In genomic region chr11:98313790-98314323, GRCm38 (mm10) we compare ENCODE assay signal across 9 mouse cellular contexts. TPM values are rescaled to one million over a fixed set of nuclear protein-coding genes. Genes with fewer than 3 reads are reported as not detected.
DNase-seq lines count a peak whose midpoint lies in the region; ATAC-seq and TF ChIP-seq lines count a peak whose summit lies in the region.
"Had no signal": no experiment of that assay in that cellular context is flagged by ENCODE, and none has a peak within 500 bp of the region (broad histone marks: within the 10 kb centered on the region; RNA-seq: fewer than 3 reads in every experiment).

No protein-coding gene starts in this region.

- no peak for TF ChIP-seq POLR2A in kidney, adult 2 months (IDR thresholded peaks at IDR 0.05; ENCODE audit: low read depth, low read length)

- no peak overlapping the region for H3K9ac ChIP-seq in kidney, embryonic 16.5 days (replicated peaks; ENCODE audit: low read length)
- H3K9ac ChIP-seq in embryonic facial prominence, embryonic 13.5 days, result no peak overlapping the region
- H3K9ac ChIP-seq in hindbrain, embryonic 12.5 days, result no peak overlapping the region
- 0 out of 2 replicates have a peak overlapping the region, but pooled peaks have one; percentile 22 for H3K9ac ChIP-seq in neural tube, embryonic 13.5 days

- H3K9me3 ChIP-seq in kidney, embryonic 16.5 days (ENCODE audit: low read length), result no peaks in the 10 kb centered on the region
- no peaks in the 10 kb centered on the region for H3K9me3 ChIP-seq in embryonic facial prominence, embryonic 13.5 days
- no peaks in the 10 kb centered on the region for H3K9me3 ChIP-seq in hindbrain, embryonic 12.5 days (replicated peaks)
- no peaks in the 10 kb centered on the region for H3K9me3 ChIP-seq in limb, embryonic 10.5 days (replicated peaks)
- no peaks in the 10 kb centered on the region for H3K9me3 ChIP-seq in neural tube, embryonic 13.5 days

- no peak for ATAC-seq in kidney, embryonic 16.5 days (ENCODE audit: low FRiP score, low TSS enrichment)
- ATAC-seq in embryonic facial prominence, embryonic 13.5 days (ENCODE audit: insufficient number of reproducible peaks, insufficient read depth, low FRiP score, low TSS enrichment, low read depth), result no peak
- no peak for ATAC-seq in hindbrain, embryonic 12.5 days (ENCODE audit: low FRiP score)
- no peak for ATAC-seq in neural tube, embryonic 13.5 days (ENCODE audit: low read depth)

- H3K4me1 ChIP-seq in kidney, adult 2 months (ENCODE audit: control insufficient read depth, insufficient read depth, low read length), result no peaks in the 10 kb centered on the region
- no peaks in the 10 kb centered on the region for H3K4me1 ChIP-seq in kidney, embryonic 16.5 days (ENCODE audit: insufficient read depth, low read length)
- H3K4me1 ChIP-seq in embryonic facial prominence, embryonic 13.5 days, result peaks cover 13% of the 10 kb centered on the region
- peaks cover 9% of the 10 kb centered on the region for H3K4me1 ChIP-seq in hindbrain, embryonic 12.5 days
- peaks cover 4% of the 10 kb centered on the region; the same call in 1 of the 2 replicates for H3K4me1 ChIP-seq in limb, embryonic 10.5 days
- peaks cover 19% of the 10 kb centered on the region for H3K4me1 ChIP-seq in neural tube, embryonic 13.5 days (replicated peaks)

- H3K27ac ChIP-seq in kidney, adult 2 months (ENCODE audit: insufficient read depth, low read depth, low read length), result no peak overlapping the region
- no peak overlapping the region for H3K27ac ChIP-seq in kidney, embryonic 16.5 days (ENCODE audit: low read length)
- no peak overlapping the region for H3K27ac ChIP-seq in embryonic facial prominence, embryonic 13.5 days
- no peak overlapping the region for H3K27ac ChIP-seq in hindbrain, embryonic 12.5 days
- no peak overlapping the region for H3K27ac ChIP-seq in limb, embryonic 10.5 days
- H3K27ac ChIP-seq in neural tube, embryonic 13.5 days (replicated peaks), result no peak overlapping the region

- H3K27me3 ChIP-seq in kidney, adult 2 months (replicated peaks; ENCODE audit: control insufficient read depth, insufficient read depth, low read length), result 0 out of 2 replicates have a peak, but pooled peaks cover 1% of the 10 kb centered on the region
- peaks cover 76% of the 10 kb centered on the region for H3K27me3 ChIP-seq in kidney, embryonic 16.5 days (ENCODE audit: insufficient read depth, low read length)
- H3K27me3 ChIP-seq in embryonic facial prominence, embryonic 13.5 days, result peaks cover 93% of the 10 kb centered on the region
- H3K27me3 ChIP-seq in hindbrain, embryonic 12.5 days, result peaks cover 90% of the 10 kb centered on the region
- H3K27me3 ChIP-seq in limb, embryonic 10.5 days (ENCODE audit: low read depth, poor library complexity, severe bottlenecking), result peaks cover 85% of the 10 kb centered on the region
- peaks cover 96% of the 10 kb centered on the region for H3K27me3 ChIP-seq in neural tube, embryonic 13.5 days

- H3K36me3 ChIP-seq in kidney, adult 2 months (ENCODE audit: control insufficient read depth, insufficient read depth, low read length), result no peaks in the 10 kb centered on the region
- no peaks in the 10 kb centered on the region for H3K36me3 ChIP-seq in kidney, embryonic 16.5 days (ENCODE audit: insufficient read depth, low read length)
- H3K36me3 ChIP-seq in embryonic facial prominence, embryonic 13.5 days, result no peaks in the 10 kb centered on the region
- no peaks in the 10 kb centered on the region for H3K36me3 ChIP-seq in hindbrain, embryonic 12.5 days
- no peaks in the 10 kb centered on the region for H3K36me3 ChIP-seq in limb, embryonic 10.5 days
- no peaks in the 10 kb centered on the region for H3K36me3 ChIP-seq in neural tube, embryonic 13.5 days

- peak; percentile 46 for DNase-seq in kidney, adult 2 months
- peak; percentile 85 for DNase-seq in adrenal gland, postnatal 10 days
- peak; percentile 87 for DNase-seq in limb, embryonic 10.5 days (ENCODE audit: low spot score)
- DNase-seq in spleen, postnatal 14 days (ENCODE audit: low spot score in 2 of 2), result no peak

- TF ChIP-seq CTCF in kidney, adult 2 months (conservative IDR thresholded peaks at IDR 0.05; ENCODE audit: insufficient read depth, insufficient read length, low read depth, low read length), result no peak

- no peak overlapping the region for H3K4me2 ChIP-seq in kidney, embryonic 16.5 days (replicated peaks; ENCODE audit: low read depth, low read length)
- H3K4me2 ChIP-seq in embryonic facial prominence, embryonic 13.5 days, result peak overlapping the region; percentile 41; the same call in 1 of the 2 replicates
- H3K4me2 ChIP-seq in hindbrain, embryonic 12.5 days (replicated peaks), result peak overlapping the region; percentile 25; the same call in 1 of the 2 replicates
- H3K4me2 ChIP-seq in neural tube, embryonic 13.5 days, result peak overlapping the region; percentile 29

- no peak overlapping the region for H3K4me3 ChIP-seq in kidney, adult 2 months (ENCODE audit: insufficient read depth, low read depth, low read length)
- no peak overlapping the region for H3K4me3 ChIP-seq in kidney, embryonic 16.5 days (ENCODE audit: low read length)
- 0 out of 2 replicates have a peak overlapping the region, but pooled peaks have one; percentile 6 for H3K4me3 ChIP-seq in embryonic facial prominence, embryonic 13.5 days
- no peak overlapping the region for H3K4me3 ChIP-seq in hindbrain, embryonic 12.5 days
- H3K4me3 ChIP-seq in limb, embryonic 10.5 days, result no peak overlapping the region
- H3K4me3 ChIP-seq in neural tube, embryonic 13.5 days, result no peak overlapping the region

- WGBS in kidney, adult 2 months, result 2% methylated on average over 26 of the region's 26 CpGs
- WGBS in kidney, embryonic 16.5 days, result 1% methylated on average over 26 of the region's 26 CpGs
- 2% methylated on average over 26 of the region's 26 CpGs for WGBS in embryonic facial prominence, embryonic 13.5 days
- 1% methylated on average over 26 of the region's 26 CpGs for WGBS in hindbrain, embryonic 12.5 days
- 1% methylated on average over 26 of the region's 26 CpGs for WGBS in limb, embryonic 10.5 days
- WGBS in neural tube, embryonic 13.5 days, result 1% methylated on average over 26 of the region's 26 CpGs

RNA-seq across cellular contexts. Expression of gene Neurod2, which starts 15.6 kb away (rescaled TPM):
- polyA plus RNA-seq in kidney, adult 2 months (2012; rRNA removed), result not detected in 2 replicates
- not detected in 2 replicates for polyA plus RNA-seq in kidney, embryonic 16.5 days (2015; fragmentation: Nextera tagmentation; extraction: Ambion mirVana)
- total RNA-seq in adrenal gland, postnatal 10 days (2021), result not detected
- polyA plus RNA-seq in embryonic facial prominence, embryonic 13.5 days (2015; fragmentation: Nextera tagmentation; extraction: Ambion mirVana), result 0.17 and 0.48 TPM in 2 replicates
- polyA plus RNA-seq in hindbrain, embryonic 12.5 days (2016; fragmentation: Nextera tagmentation; extraction: Ambion mirVana), result 7.2 and 10.2 TPM in 2 replicates
- not detected in 2 replicates for polyA plus RNA-seq in limb, embryonic 10.5 days (2016; fragmentation: Nextera tagmentation; extraction: Ambion mirVana)
- polyA plus RNA-seq in neural tube, embryonic 13.5 days (2015; fragmentation: Nextera tagmentation; extraction: Ambion mirVana), result 26.4 and 27.0 TPM in 2 replicates
- polyA plus RNA-seq: lung, embryonic 16.5 days had no signal

RNA-seq across cellular contexts. Expression of gene Ppp1r1b, which starts 34.3 kb away (rescaled TPM):
- 84.7 and 94.6 TPM in 2 replicates for polyA plus RNA-seq in kidney, adult 2 months (2012; rRNA removed)
- polyA plus RNA-seq in kidney, embryonic 16.5 days (2015; fragmentation: Nextera tagmentation; extraction: Ambion mirVana), result 5.4 and 5.8 TPM in 2 replicates
- 1 to 10 TPM in 1 of 2 experiments, under 1 TPM in 1; 1.00 to 1.7 TPM for total RNA-seq in adrenal gland, postnatal 10 days (2021)
- polyA plus RNA-seq in embryonic facial prominence, embryonic 13.5 days (2015; fragmentation: Nextera tagmentation; extraction: Ambion mirVana), result 1.2 and 2.0 TPM in 2 replicates
- 0.37 and 0.52 TPM in 2 replicates for polyA plus RNA-seq in hindbrain, embryonic 12.5 days (2016; fragmentation: Nextera tagmentation; extraction: Ambion mirVana)
- 0.13 TPM in 2 replicates for polyA plus RNA-seq in limb, embryonic 10.5 days (2016; fragmentation: Nextera tagmentation; extraction: Ambion mirVana)
- polyA plus RNA-seq in neural tube, embryonic 13.5 days (2015; fragmentation: Nextera tagmentation; extraction: Ambion mirVana), result 1.7 and 2.1 TPM in 2 replicates

RNA-seq across cellular contexts. Expression of gene Stard3, which starts 44.3 kb away (rescaled TPM):
- 59.1 and 74.9 TPM in 2 replicates for polyA plus RNA-seq in kidney, adult 2 months (2012; rRNA removed)
- polyA plus RNA-seq in kidney, embryonic 16.5 days (2015; fragmentation: Nextera tagmentation; extraction: Ambion mirVana), result 62.0 and 62.4 TPM in 2 replicates
- total RNA-seq in adrenal gland, postnatal 10 days (2021), result 10 to 100 TPM; 25.3 to 25.6 TPM
- 38.3 and 42.3 TPM in 2 replicates for polyA plus RNA-seq in embryonic facial prominence, embryonic 13.5 days (2015; fragmentation: Nextera tagmentation; extraction: Ambion mirVana)
- polyA plus RNA-seq in hindbrain, embryonic 12.5 days (2016; fragmentation: Nextera tagmentation; extraction: Ambion mirVana), result 49.0 and 50.0 TPM in 2 replicates
- polyA plus RNA-seq in limb, embryonic 10.5 days (2016; fragmentation: Nextera tagmentation; extraction: Ambion mirVana), result 37.8 and 41.3 TPM in 2 replicates
- 39.7 and 41.1 TPM in 2 replicates for polyA plus RNA-seq in neural tube, embryonic 13.5 days (2015; fragmentation: Nextera tagmentation; extraction: Ambion mirVana)

Comparison
In these comparisons a context has a peak if more than half of its experiments do, and no peak if none do; other contexts are left out.
1. RNA of gene Ppp1r1b, which starts 34.3 kb away (polyA plus RNA-seq): 84.7 to 94.6 TPM in kidney, adult 2 months; 5.4 to 5.8 TPM in kidney, embryonic 16.5 days, 1.7 to 2.1 TPM in neural tube, embryonic 13.5 days, 1.2 to 2.0 TPM in embryonic facial prominence, embryonic 13.5 days, 0.37 to 0.52 TPM in hindbrain, embryonic 12.5 days and 0.13 TPM in limb, embryonic 10.5 days; every median in the first group is over 10 times any median in the second.
2. DNase-seq: peak in kidney, adult 2 months (single experiment), adrenal gland, postnatal 10 days (single experiment) and limb, embryonic 10.5 days (single experiment); none in spleen, postnatal 14 days (0 of 2).